Mouse (Mus musculus): Measurements from ENCODE around the gene Gfra4. TPM values are rescaled to one million over a fixed set of nuclear protein-coding genes. Genes with fewer than 3 reads are reported as not detected.

Gfra4 gene
- polyA plus RNA-seq (2017; shearing (Covaris generic)) = under 1 TPM in 1 of 2 experiments, not detected in 1; 0.74 TPM

GRCm38 (mm10) chr2:131042988-131043387 is at the start of gene Gfra4:
Gfra4 (minus strand) TSS chr2:131043088.

DNA sequence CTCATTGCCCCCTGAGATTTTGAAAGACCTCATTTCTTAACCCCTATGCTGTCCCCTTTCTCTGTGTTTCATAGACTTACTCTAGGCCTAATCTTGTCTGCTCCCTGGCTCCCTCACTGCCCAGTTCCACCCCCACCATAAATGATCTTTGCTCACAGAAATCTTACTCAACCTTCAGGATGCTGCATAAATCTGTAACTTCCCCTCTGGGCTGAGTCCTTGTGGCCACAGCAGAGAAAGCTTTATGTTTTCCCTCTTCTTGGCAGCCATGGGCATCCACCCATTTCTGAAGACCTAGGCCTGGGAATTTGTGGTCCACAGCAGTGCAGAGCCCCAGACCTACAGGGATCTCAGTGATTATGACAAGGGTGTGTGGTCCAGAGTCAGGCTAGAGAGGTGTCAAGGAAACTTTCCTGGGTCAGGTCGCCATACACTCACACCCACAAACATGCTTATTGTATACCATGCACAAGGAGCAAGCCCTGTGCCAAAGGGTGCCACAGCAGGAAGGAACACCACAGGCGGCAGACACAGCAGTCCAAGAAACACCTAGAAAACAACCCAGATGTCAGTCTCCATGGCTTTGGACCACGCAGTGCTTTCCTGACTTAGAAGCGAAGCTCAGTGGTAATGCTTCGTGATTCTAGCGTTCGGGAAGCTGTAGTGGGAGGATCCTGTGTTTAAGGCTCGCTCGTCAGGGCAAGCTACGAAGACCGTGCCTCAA is 43.9 kb upstream of the Gfra4 start, which contains the start of gene Siglec1:
Gene Siglec1 (minus strand): TSS at position 99 of the 724 bp plus-strand sequence.

DNA sequence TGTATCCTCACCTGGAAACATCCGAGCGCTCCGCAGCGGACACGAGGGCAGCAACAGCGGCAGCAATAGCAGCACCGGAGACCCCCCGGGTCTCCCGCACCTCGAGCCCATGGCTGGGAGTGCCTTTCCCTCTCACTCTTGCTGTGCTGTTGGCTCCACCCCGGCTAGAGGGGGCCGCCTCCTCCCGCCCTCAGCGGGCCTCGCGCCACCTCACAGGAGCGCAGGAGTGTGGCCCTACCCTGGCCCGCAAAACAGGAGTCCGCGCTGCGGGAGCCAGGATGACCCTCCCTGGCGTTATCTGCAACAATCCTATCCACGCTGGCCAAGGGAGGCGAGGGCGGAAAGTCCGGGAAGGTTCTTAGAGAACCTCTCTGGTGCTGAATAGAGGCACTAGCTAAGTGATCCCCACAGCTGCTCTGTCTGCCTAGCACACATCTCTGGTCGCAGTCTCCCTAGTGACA is 20.5 kb upstream of the Gfra4 start, which contains the start of gene Adam33:
Gene Adam33 (minus strand): TSS at position 411 of the 461 bp plus-strand sequence.

Other genes with a start within 250 kb of the Gfra4 start
- gene 4930402H24Rik, start 136.7 kb downstream of the Gfra4 start, polyA plus RNA-seq (2017; shearing (Covaris generic)) = 10 to 100 TPM; 16.0 to 18.9 TPM
- 10 to 100 TPM in 1 of 2 experiments, 1 to 10 TPM in 1; 9.1 to 11.2 TPM for gene Atrn, start 136.6 kb downstream of the Gfra4 start, polyA plus RNA-seq (2017; shearing (Covaris generic))
- 1 to 10 TPM in 1 of 2 experiments, under 1 TPM in 1; 0.24 to 1.2 TPM for gene Adam33, start 20.7 kb upstream of the Gfra4 start, polyA plus RNA-seq (2017; shearing (Covaris generic))
- 1 to 10 TPM in 1 of 2 experiments, under 1 TPM in 1; 0.47 to 1.5 TPM for gene Siglec1, start 43.7 kb upstream of the Gfra4 start, polyA plus RNA-seq (2017; shearing (Covaris generic))
- gene Hspa12b, start 84.2 kb upstream of the Gfra4 start, polyA plus RNA-seq (2017; shearing (Covaris generic)) = not detected
- not detected for gene Gm11037, start 90.4 kb upstream of the Gfra4 start, polyA plus RNA-seq (2017; shearing (Covaris generic))
- 10 to 100 TPM; 29.1 to 30.9 TPM for gene 1700037H04Rik, start 117.0 kb upstream of the Gfra4 start, polyA plus RNA-seq (2017; shearing (Covaris generic))
- gene Cenpb, start 137.0 kb upstream of the Gfra4 start, polyA plus RNA-seq (2017; shearing (Covaris generic)) = 1 to 10 TPM; 4.0 to 7.9 TPM
- gene Cdc25b, start 143.9 kb upstream of the Gfra4 start, polyA plus RNA-seq (2017; shearing (Covaris generic)) = 100 to 1,000 TPM in 1 of 2 experiments, 10 to 100 TPM in 1; 71.8 to 191 TPM
- under 1 TPM; 0.45 to 0.85 TPM for gene Spef1, start 144.2 kb upstream of the Gfra4 start, polyA plus RNA-seq (2017; shearing (Covaris generic))
- 10 to 100 TPM; 17.8 to 24.0 TPM for gene Ap5s1, start 164.0 kb upstream of the Gfra4 start, polyA plus RNA-seq (2017; shearing (Covaris generic))
- 10 to 100 TPM; 16.4 to 25.0 TPM for gene Mavs, start 191.0 kb upstream of the Gfra4 start, polyA plus RNA-seq (2017; shearing (Covaris generic))
- 100 to 1,000 TPM; 105 to 110 TPM for gene Pank2, start 219.4 kb upstream of the Gfra4 start, polyA plus RNA-seq (2017; shearing (Covaris generic))

All from activated CD4-positive, CD25-positive, alpha-beta regulatory T cell (primary cell).